Mouse (Mus musculus): ENCODE measurements around the gene Zgrf1.

Zgrf1 gene

GRCm38 (mm10) chr3:127639875-127640761 lies 86.8 kb downstream of the Zgrf1 start:
- DNase-seq (ENCODE audit: low spot score in 2 of 2), result no peak

- no peak for DNase-seq (ENCODE audit: low spot score in 2 of 2)
These were observed 87.7 kb downstream of the Zgrf1 start for GRCm38 (mm10) chr3:127640762-127641700.

DNA sequence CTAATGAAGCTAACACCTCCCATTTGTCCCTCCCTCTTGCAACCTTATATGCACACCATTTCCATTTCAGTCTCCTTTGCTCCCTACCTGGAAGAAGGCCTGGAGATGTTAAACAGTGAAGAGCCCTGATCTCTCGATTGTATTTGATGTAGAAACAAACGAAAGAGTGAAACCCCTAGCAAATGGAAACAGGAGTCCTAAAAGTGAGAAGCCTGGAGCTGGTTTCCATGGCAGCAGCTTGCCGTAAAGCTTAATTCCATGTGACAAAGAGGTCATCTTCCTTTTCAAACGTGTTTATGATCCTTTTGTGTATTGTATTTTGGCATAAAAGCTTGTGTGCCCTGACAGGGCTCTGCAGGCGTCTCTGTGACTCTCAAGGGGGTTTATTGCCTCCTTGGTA lies 88.9 kb downstream of the Zgrf1 start:
- DNase-seq (ENCODE audit: low spot score in 2 of 2), result no peak

DNA sequence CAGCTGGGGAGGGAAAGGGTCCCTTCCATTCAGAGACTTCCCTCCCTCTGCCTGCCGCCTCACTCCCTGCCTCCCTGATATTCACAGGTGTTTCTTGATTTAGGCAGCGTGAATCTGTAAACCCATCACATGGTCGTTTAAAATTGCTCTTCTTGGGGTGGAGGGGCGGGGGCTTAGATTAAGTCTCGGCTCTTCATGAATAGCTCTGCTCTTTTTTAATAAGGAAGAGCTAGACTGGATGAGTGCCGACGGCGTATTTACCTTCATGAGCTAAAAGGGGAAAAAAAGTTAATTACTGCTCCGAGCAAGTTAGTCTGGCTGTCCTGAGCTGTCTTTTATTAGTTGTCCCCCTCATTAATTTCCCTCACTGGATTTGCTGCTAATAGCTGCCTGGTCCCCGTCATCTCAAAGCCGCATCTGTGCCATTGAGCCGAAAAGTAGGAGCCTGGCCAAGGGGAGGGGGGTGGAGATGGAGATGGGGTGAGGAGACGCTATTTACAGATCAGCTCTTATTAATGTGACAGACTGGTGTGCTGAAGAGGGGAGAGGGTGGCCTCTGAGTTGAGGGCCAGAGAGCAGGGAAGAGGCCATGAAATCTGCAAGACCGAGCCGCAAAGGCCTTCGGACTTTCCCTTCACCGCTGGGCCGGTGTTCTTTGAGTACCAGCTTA lies 93.0 kb downstream of the Zgrf1 start:
- no peak for DNase-seq (ENCODE audit: low spot score in 2 of 2)

DNA sequence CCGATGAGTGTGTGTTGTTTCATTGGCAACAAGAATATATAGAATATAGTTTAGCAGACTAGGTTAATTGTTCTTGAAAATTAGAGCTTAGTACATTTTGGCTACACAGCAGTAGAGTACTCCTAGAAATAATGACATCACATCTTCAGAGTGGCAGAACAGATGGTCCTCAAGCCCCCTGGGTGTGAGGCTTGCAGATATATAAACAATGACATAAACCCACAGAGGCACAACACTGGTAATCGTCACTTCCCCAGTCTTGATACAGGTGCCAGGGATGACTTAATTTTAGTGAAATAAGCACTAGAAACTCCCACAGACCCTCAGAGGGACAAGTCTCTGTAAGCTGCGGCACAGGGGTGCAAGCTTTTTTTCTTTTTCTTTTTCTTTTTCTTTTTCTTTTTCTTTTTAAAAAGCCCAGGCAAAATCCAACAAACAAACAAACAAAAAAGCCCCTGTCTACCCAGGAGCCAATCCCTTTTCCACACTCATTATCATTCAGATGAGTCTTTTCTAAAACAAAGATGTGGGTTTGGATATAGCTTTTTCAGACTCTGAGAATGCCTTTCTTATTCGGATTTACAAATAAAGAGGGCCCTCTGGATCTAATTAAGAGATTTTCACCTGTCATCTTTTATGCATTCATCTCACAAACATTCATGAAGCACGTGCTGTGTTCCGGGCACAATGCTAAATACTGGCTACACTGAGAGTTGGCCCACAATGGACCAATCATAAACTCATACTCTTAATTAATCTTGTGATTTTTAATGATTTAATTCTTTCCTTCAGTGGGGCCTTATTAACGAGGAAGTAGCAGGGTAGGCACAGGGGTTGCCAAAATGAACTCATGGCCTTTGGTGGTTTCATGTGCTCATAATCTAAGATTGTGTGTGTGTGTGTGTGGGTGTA lies 98.7 kb downstream of the Zgrf1 start:
- DNase-seq (ENCODE audit: low spot score in 2 of 2), result no peak

GRCm38 (mm10) chr3:127660712-127661111 lies 107.4 kb downstream of the Zgrf1 start:
- DNase-seq (ENCODE audit: low spot score in 2 of 2), result no peak

DNA sequence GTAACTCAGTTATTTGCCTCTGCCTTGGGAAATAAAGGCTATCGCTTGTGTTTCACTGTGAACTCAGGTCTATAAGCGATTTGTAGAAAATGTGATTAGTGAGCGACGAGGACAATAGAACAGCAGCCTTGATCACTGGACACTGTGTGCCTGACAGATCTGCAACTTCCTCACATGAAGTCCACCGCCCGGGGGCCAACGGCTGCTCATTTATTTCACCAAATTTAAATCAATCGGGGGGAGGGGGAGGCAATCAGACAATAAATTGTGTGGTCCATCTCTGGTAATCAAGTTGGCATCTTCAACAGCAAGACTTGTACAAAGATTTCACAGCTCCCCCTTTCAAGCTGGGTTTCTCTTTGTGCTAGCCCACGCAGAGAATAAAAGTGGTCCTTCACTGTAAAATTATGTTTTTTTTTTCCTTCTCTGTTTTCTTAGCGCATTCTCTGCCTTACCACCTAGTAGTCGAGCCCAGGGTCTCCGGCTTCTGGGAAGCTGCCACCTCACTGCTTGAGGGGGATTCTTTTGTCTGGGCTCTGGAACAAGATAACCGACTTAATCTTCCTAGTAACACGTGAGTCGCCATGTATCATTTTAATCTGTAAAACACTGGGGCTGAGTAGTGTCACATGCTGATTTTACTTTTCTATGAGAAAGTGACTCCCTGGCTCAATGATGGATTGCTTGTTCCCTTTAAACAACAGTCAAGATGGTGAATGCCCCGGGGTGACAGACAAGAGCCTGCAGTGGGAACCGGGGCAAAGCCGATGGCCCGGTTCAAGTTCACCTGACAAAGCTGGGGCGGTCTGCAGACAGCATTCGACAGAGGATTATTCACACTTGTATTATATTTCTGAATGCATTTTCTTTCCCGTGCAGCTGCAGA lies 108.6 kb downstream of the Zgrf1 start:
- DNase-seq (ENCODE audit: low spot score in 2 of 2), result no peak
